Comparison of ENCODE assay signal across 8 mouse cellular contexts in the genomic region with DNA sequence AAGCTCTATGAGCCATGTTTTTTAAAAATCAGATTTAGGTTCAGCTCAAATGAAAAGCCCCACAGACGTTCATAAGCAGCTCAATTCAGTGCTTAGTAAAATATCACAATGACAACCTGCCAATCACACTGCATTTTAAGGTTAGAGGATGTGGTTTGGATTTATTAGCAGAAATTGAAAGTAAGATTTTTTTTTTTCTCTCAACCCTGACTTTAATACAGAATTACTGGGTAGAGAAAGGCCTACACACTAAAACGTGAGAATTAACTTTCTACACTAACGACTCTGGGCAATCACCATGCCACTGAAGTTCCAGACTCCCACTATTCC. TPM values are rescaled to one million over a fixed set of nuclear protein-coding genes. Genes with fewer than 3 reads are reported as not detected.
DNase-seq lines count a peak whose midpoint lies in the region; ATAC-seq and TF ChIP-seq lines count a peak whose summit lies in the region.
"Had no signal": no experiment of that assay in that cellular context is flagged by ENCODE, and none has a peak within 500 bp of the region (broad histone marks: within the 10 kb centered on the region; RNA-seq: fewer than 3 reads in every experiment).

No protein-coding gene starts in this region.

- H3K4me1 ChIP-seq in megakaryocyte, embryonic 14.5 days = peaks cover 25% of the 10 kb centered on the region
- peaks cover 20% of the 10 kb centered on the region for H3K4me1 ChIP-seq in forebrain, embryonic 14.5 days (ENCODE audit: control insufficient read depth, insufficient read depth, low read length)
- peaks cover 35% of the 10 kb centered on the region for H3K4me1 ChIP-seq in liver, embryonic 12.5 days
- no peaks in the 10 kb centered on the region for H3K4me1 ChIP-seq in stomach, postnatal 0 days (replicated peaks; ENCODE audit: control insufficient read depth, insufficient read depth)

- no peak for DNase-seq in forebrain, embryonic 14.5 days (ENCODE audit: low spot score)
- DNase-seq in stomach, postnatal 0 days (ENCODE audit: low spot score) = no peak
- no peak for DNase-seq in adrenal gland, adult (ENCODE audit: inconsistent age in 2 of 2, low spot score in 1 of 2)
- no peak for DNase-seq in adrenal gland, postnatal 4 days (ENCODE audit: low spot score in 2 of 2)
- DNase-seq: kidney, postnatal 25 days had no signal

- H3K9ac ChIP-seq in forebrain, embryonic 14.5 days (ENCODE audit: low read length) = peak overlapping the region; percentile 83
- peak overlapping the region; percentile 57; the same call in 1 of the 2 replicates for H3K9ac ChIP-seq in liver, embryonic 12.5 days
- H3K9ac ChIP-seq in stomach, postnatal 0 days (ENCODE audit: low read length) = peak overlapping the region; percentile 67

- no peaks in the 10 kb centered on the region for H3K9me3 ChIP-seq in megakaryocyte, embryonic 14.5 days
- H3K9me3 ChIP-seq in forebrain, embryonic 14.5 days (replicated peaks; ENCODE audit: control insufficient read depth, low read length) = no peaks in the 10 kb centered on the region
- H3K9me3 ChIP-seq in liver, embryonic 12.5 days (replicated peaks) = no peaks in the 10 kb centered on the region
- no peaks in the 10 kb centered on the region for H3K9me3 ChIP-seq in stomach, postnatal 0 days (ENCODE audit: control insufficient read depth, low read length)

- ATAC-seq in megakaryocyte, adult 5-6 weeks (ENCODE audit: poor library complexity, severe bottlenecking) = no peak
- ATAC-seq in forebrain, embryonic 14.5 days = no peak
- ATAC-seq in liver, embryonic 12.5 days = no peak
- no peak for ATAC-seq in stomach, postnatal 0 days (ENCODE audit: low FRiP score, low TSS enrichment)

- no peak for TF ChIP-seq CTCF in stomach, postnatal 0 days (IDR thresholded peaks at IDR 0.05; ENCODE audit: low read depth)

- 14% methylated on average over 3 of the region's 3 CpGs for WGBS in forebrain, embryonic 14.5 days
- 49% methylated on average over 3 of the region's 3 CpGs for WGBS in liver, embryonic 12.5 days (ENCODE audit: insufficient replicate concordance)
- whole genome bisulfite sequencing in stomach, postnatal 0 days = 66% methylated on average over 3 of the region's 3 CpGs

- peak overlapping the region; percentile 97 for H3K27ac ChIP-seq in forebrain, embryonic 14.5 days (ENCODE audit: low read depth, low read length)
- 0 out of 2 replicates have a peak overlapping the region, but pooled peaks have one; percentile 42 for H3K27ac ChIP-seq in liver, embryonic 12.5 days
- H3K27ac ChIP-seq in stomach, postnatal 0 days (replicated peaks) = peak overlapping the region; percentile 85

- TF ChIP-seq EP300 in stomach, postnatal 0 days (optimal IDR thresholded peaks at IDR 0.05) = no peak

- H3K4me2 ChIP-seq in forebrain, embryonic 14.5 days (ENCODE audit: low read length) = peak overlapping the region; percentile 65
- H3K4me2 ChIP-seq in liver, embryonic 12.5 days = peak overlapping the region; percentile 100
- peak overlapping the region; percentile 88 for H3K4me2 ChIP-seq in stomach, postnatal 0 days (replicated peaks; ENCODE audit: low read depth)

- no peaks in the 10 kb centered on the region for H3K36me3 ChIP-seq in megakaryocyte, embryonic 14.5 days (replicated peaks; ENCODE audit: low read length)
- no peaks in the 10 kb centered on the region for H3K36me3 ChIP-seq in forebrain, embryonic 14.5 days (ENCODE audit: control insufficient read depth, insufficient read depth, low read length)
- no peaks in the 10 kb centered on the region for H3K36me3 ChIP-seq in liver, embryonic 12.5 days
- H3K36me3 ChIP-seq in stomach, postnatal 0 days (ENCODE audit: control insufficient read depth, insufficient read depth, low read length) = no peaks in the 10 kb centered on the region

- H3K27me3 ChIP-seq in megakaryocyte, embryonic 14.5 days (replicated peaks) = peaks cover 38% of the 10 kb centered on the region
- H3K27me3 ChIP-seq in forebrain, embryonic 14.5 days (replicated peaks; ENCODE audit: control insufficient read depth, insufficient read depth, low read length) = no peaks in the 10 kb centered on the region
- peaks cover 39% of the 10 kb centered on the region for H3K27me3 ChIP-seq in liver, embryonic 12.5 days (replicated peaks)
- no peaks in the 10 kb centered on the region for H3K27me3 ChIP-seq in stomach, postnatal 0 days (ENCODE audit: control insufficient read depth, insufficient read depth, low read length)

- H3K4me3 ChIP-seq in megakaryocyte, embryonic 14.5 days (replicated peaks) = peak overlapping the region; percentile 94
- H3K4me3 ChIP-seq in forebrain, embryonic 14.5 days (ENCODE audit: low read depth, low read length) = peak overlapping the region; percentile 100
- peak overlapping the region; percentile 85 for H3K4me3 ChIP-seq in liver, embryonic 12.5 days
- peak overlapping the region; percentile 97 for H3K4me3 ChIP-seq in stomach, postnatal 0 days (ENCODE audit: low read depth, low read length)

RNA-seq across cellular contexts. Expression of a gene that starts 1.0 kb away (rescaled TPM):
- polyA plus RNA-seq in megakaryocyte, embryonic 14.5 days (2012; ENCODE audit: insufficient read depth, low replicate concordance) = 0.87 TPM in 1 of 2 replicates, not detected in the other
- 25.6 and 26.3 TPM in 2 replicates for total RNA-seq in megakaryocyte, adult 5-6 weeks (2015)
- 30.2 and 37.3 TPM in 2 replicates for total RNA-seq in megakaryocyte, adult 5-6 weeks (2017)
- polyA plus RNA-seq in forebrain, embryonic 14.5 days (2014; fragmentation: Nextera tagmentation; extraction: Ambion mirVana) = 101 and 132 TPM in 2 replicates
- 9.1 and 9.2 TPM in 2 replicates for polyA plus RNA-seq in liver, embryonic 12.5 days (2016; fragmentation: Nextera tagmentation; extraction: Ambion mirVana)
- 18.0 and 23.9 TPM in 2 replicates for polyA plus RNA-seq in stomach, postnatal 0 days (2015; fragmentation: Nextera tagmentation; extraction: Ambion mirVana)
- 100 to 1,000 TPM; 118 to 124 TPM for total RNA-seq in adrenal gland, postnatal 4 days (2021)

Comparison
In these comparisons a context has a peak if more than half of its experiments do, and no peak if none do; other contexts are left out.
1. H3K27ac ChIP-seq: peak in every context shown above with its lines; median percentile 97 in forebrain, embryonic 14.5 days; 85 in stomach, postnatal 0 days; 42 in liver, embryonic 12.5 days.